Mouse (Mus musculus): ENCODE data around the gene Ccdc60. TPM values are rescaled to one million over a fixed set of nuclear protein-coding genes. Genes with fewer than 3 reads are reported as not detected.

Ccdc60 gene
- polyA plus RNA-seq, 1 experiment from 2014 or later = 0.59 TPM

- 74% methylated on average over 6 of the region's 6 CpGs for WGBS
- Histone ChIP-seq H3K36me3 (replicated peaks) (no peaks in the 10 kb centered on the region), H3K27me3 (replicated peaks; ENCODE audit: low read depth, poor library complexity, severe bottlenecking) (no peaks in the 10 kb centered on the region), H3K4me1 (no peaks in the 10 kb centered on the region), H3K4me3 (no peak overlapping the region), H3K9me3 (no peaks in the 10 kb centered on the region), H3K27ac (replicated peaks) (no peak overlapping the region)
- no peak for DNase-seq (ENCODE audit: low spot score)
Observed at GRCm38 (mm10) chr5:116224023-116224422, 64.8 kb downstream of the Ccdc60 start.

- WGBS = 93% methylated on average over 3 of the region's 3 CpGs
- Histone ChIP-seq H3K4me3 (no peak overlapping the region), H3K9me3 (no peaks in the 10 kb centered on the region), H3K36me3 (replicated peaks) (no peaks in the 10 kb centered on the region), H3K4me1 (no peaks in the 10 kb centered on the region), H3K27me3 (replicated peaks; ENCODE audit: low read depth, poor library complexity, severe bottlenecking) (no peaks in the 10 kb centered on the region), H3K27ac (replicated peaks) (no peak overlapping the region)
- DNase-seq (ENCODE audit: low spot score) = no peak
Observed at GRCm38 (mm10) chr5:116221916-116222315, 66.9 kb downstream of the Ccdc60 start.

GRCm38 (mm10) chr5:116219288-116219687 lies 69.5 kb downstream of the Ccdc60 start:
- Histone ChIP-seq H3K4me1 (no peaks in the 10 kb centered on the region), H3K36me3 (replicated peaks) (no peaks in the 10 kb centered on the region), H3K27me3 (replicated peaks; ENCODE audit: low read depth, poor library complexity, severe bottlenecking) (no peaks in the 10 kb centered on the region), H3K27ac (replicated peaks) (no peak overlapping the region), H3K9me3 (no peaks in the 10 kb centered on the region), H3K4me3 (no peak overlapping the region)
- DNase-seq (ENCODE audit: low spot score) = no peak
- 86% methylated on average over 7 of the region's 7 CpGs for WGBS

GRCm38 (mm10) chr5:116212706-116213105 lies 76.1 kb downstream of the Ccdc60 start:
- no peak overlapping the region for H3K27ac ChIP-seq (replicated peaks)
- no peak overlapping the region for H3K4me3 ChIP-seq
- no peak for DNase-seq (ENCODE audit: low spot score)
- H3K4me1 ChIP-seq = peaks cover 23% of the 10 kb centered on the region
- 69% methylated on average over 5 of the region's 5 CpGs for WGBS
- H3K27me3 ChIP-seq (replicated peaks; ENCODE audit: low read depth, poor library complexity, severe bottlenecking) = no peaks in the 10 kb centered on the region
- H3K36me3 ChIP-seq (replicated peaks) = no peaks in the 10 kb centered on the region
- no peaks in the 10 kb centered on the region for H3K9me3 ChIP-seq

GRCm38 (mm10) chr5:116209378-116210091 lies 79.2 kb downstream of the Ccdc60 start:
- no peak for DNase-seq (ENCODE audit: low spot score)
- Histone ChIP-seq H3K27ac (replicated peaks) (peak overlapping the region; percentile 35; the same call in 1 of the 2 replicates), H3K27me3 (replicated peaks; ENCODE audit: low read depth, poor library complexity, severe bottlenecking) (no peaks in the 10 kb centered on the region), H3K4me3 (no peak overlapping the region), H3K9me3 (no peaks in the 10 kb centered on the region), H3K4me1 (peaks cover 23% of the 10 kb centered on the region), H3K36me3 (replicated peaks) (no peaks in the 10 kb centered on the region)
- 64% methylated on average over 11 of the region's 11 CpGs for WGBS

- Histone ChIP-seq H3K9me3 (no peaks in the 10 kb centered on the region), H3K36me3 (replicated peaks) (no peaks in the 10 kb centered on the region), H3K4me1 (peaks cover 23% of the 10 kb centered on the region), H3K4me3 (no peak overlapping the region), H3K27me3 (replicated peaks; ENCODE audit: low read depth, poor library complexity, severe bottlenecking) (no peaks in the 10 kb centered on the region), H3K27ac (replicated peaks) (peak overlapping the region; percentile 35; the same call in 1 of the 2 replicates)
- 40% methylated on average over 16 of the region's 16 CpGs for WGBS
- peak; percentile 54 for DNase-seq (ENCODE audit: low spot score)
Observed at GRCm38 (mm10) chr5:116208741-116209368, 79.9 kb downstream of the Ccdc60 start.

GRCm38 (mm10) chr5:116202692-116203091 lies 86.1 kb downstream of the Ccdc60 start:
- Histone ChIP-seq H3K36me3 (replicated peaks) (no peaks in the 10 kb centered on the region), H3K4me3 (no peak overlapping the region), H3K27ac (replicated peaks) (no peak overlapping the region), H3K27me3 (replicated peaks; ENCODE audit: low read depth, poor library complexity, severe bottlenecking) (no peaks in the 10 kb centered on the region), H3K4me1 (no peaks in the 10 kb centered on the region), H3K9me3 (no peaks in the 10 kb centered on the region)
- DNase-seq (ENCODE audit: low spot score) = no peak
- 81% methylated on average over 5 of the region's 5 CpGs for WGBS

GRCm38 (mm10) chr5:116194499-116194898 lies 94.3 kb downstream of the Ccdc60 start:
- no peaks in the 10 kb centered on the region for H3K36me3 ChIP-seq (replicated peaks)
- 44% methylated on average over 11 of the region's 11 CpGs for WGBS
- H3K9me3 ChIP-seq = no peaks in the 10 kb centered on the region
- H3K4me1 ChIP-seq = peaks cover 16% of the 10 kb centered on the region
- H3K4me3 ChIP-seq = peak overlapping the region; percentile 25
- no peak for DNase-seq (ENCODE audit: low spot score)
- peaks cover 21% of the 10 kb centered on the region for H3K27me3 ChIP-seq (replicated peaks; ENCODE audit: low read depth, poor library complexity, severe bottlenecking)
- no peak overlapping the region; the same call in 1 of the 2 replicates for H3K27ac ChIP-seq (replicated peaks)

- Histone ChIP-seq H3K9me3 (no peaks in the 10 kb centered on the region), H3K4me1 (peaks cover 16% of the 10 kb centered on the region), H3K36me3 (replicated peaks) (no peaks in the 10 kb centered on the region), H3K4me3 (no peak overlapping the region), H3K27me3 (replicated peaks; ENCODE audit: low read depth, poor library complexity, severe bottlenecking) (peaks cover 21% of the 10 kb centered on the region), H3K27ac (replicated peaks) (no peak overlapping the region)
- WGBS = 69% methylated on average over 9 of the region's 9 CpGs
- no peak for DNase-seq (ENCODE audit: low spot score)
Observed at GRCm38 (mm10) chr5:116192693-116193092, 96.1 kb downstream of the Ccdc60 start.

- Histone ChIP-seq H3K4me1 (peaks cover 16% of the 10 kb centered on the region), H3K27me3 (replicated peaks; ENCODE audit: low read depth, poor library complexity, severe bottlenecking) (peaks cover 21% of the 10 kb centered on the region), H3K27ac (replicated peaks) (no peak overlapping the region), H3K36me3 (replicated peaks) (no peaks in the 10 kb centered on the region), H3K9me3 (no peaks in the 10 kb centered on the region), H3K4me3 (no peak overlapping the region)
- 93% methylated on average over 3 of the region's 3 CpGs for WGBS
- DNase-seq (ENCODE audit: low spot score) = no peak
Observed at GRCm38 (mm10) chr5:116191596-116191995, 97.2 kb downstream of the Ccdc60 start.

- Histone ChIP-seq H3K36me3 (replicated peaks) (no peaks in the 10 kb centered on the region), H3K4me3 (no peak overlapping the region), H3K27ac (replicated peaks) (no peak overlapping the region; the same call in 1 of the 2 replicates), H3K27me3 (replicated peaks; ENCODE audit: low read depth, poor library complexity, severe bottlenecking) (peaks cover 21% of the 10 kb centered on the region), H3K4me1 (peaks cover 14% of the 10 kb centered on the region), H3K9me3 (no peaks in the 10 kb centered on the region)
- DNase-seq (ENCODE audit: low spot score) = peak; percentile 25
- 34% methylated on average over 6 of the region's 6 CpGs for WGBS
Observed at GRCm38 (mm10) chr5:116189818-116190217, 99.0 kb downstream of the Ccdc60 start.

- WGBS = 31% methylated on average over 13 of the region's 13 CpGs
- 0 out of 2 replicates have a peak, but pooled peaks cover 6% of the 10 kb centered on the region for H3K27me3 ChIP-seq (replicated peaks; ENCODE audit: low read depth, poor library complexity, severe bottlenecking)
- H3K27ac ChIP-seq (replicated peaks) = peak overlapping the region; percentile 44; the same call in 1 of the 2 replicates
- DNase-seq (ENCODE audit: low spot score) = peak; percentile 25
- no peaks in the 10 kb centered on the region for H3K36me3 ChIP-seq (replicated peaks)
- H3K4me1 ChIP-seq = peaks cover 31% of the 10 kb centered on the region
- H3K4me3 ChIP-seq = no peak overlapping the region
- no peaks in the 10 kb centered on the region for H3K9me3 ChIP-seq
Observed at GRCm38 (mm10) chr5:116180594-116180993, 108.2 kb downstream of the Ccdc60 start.

GRCm38 (mm10) chr5:116171721-116172120 lies 117.1 kb downstream of the Ccdc60 start:
- H3K27me3 ChIP-seq (replicated peaks; ENCODE audit: low read depth, poor library complexity, severe bottlenecking) = no peaks in the 10 kb centered on the region
- H3K4me3 ChIP-seq = no peak overlapping the region
- 90% methylated on average over 6 of the region's 6 CpGs for WGBS
- no peaks in the 10 kb centered on the region for H3K36me3 ChIP-seq (replicated peaks)
- no peaks in the 10 kb centered on the region for H3K9me3 ChIP-seq
- H3K27ac ChIP-seq (replicated peaks) = no peak overlapping the region
- DNase-seq (ENCODE audit: low spot score) = no peak
- H3K4me1 ChIP-seq = 0 out of 2 replicates have a peak, but pooled peaks cover 4% of the 10 kb centered on the region

All from embryonic facial prominence, embryonic 10.5 days (tissue).